Mouse (Mus musculus): ENCODE results near the gene Tex14.
"Not testable (repeated sequence)": the region's sequence is repeated elsewhere in the genome, so short reads cannot be mapped to it uniquely, and the experiment has no call there.

Gene Tex14

DNA sequence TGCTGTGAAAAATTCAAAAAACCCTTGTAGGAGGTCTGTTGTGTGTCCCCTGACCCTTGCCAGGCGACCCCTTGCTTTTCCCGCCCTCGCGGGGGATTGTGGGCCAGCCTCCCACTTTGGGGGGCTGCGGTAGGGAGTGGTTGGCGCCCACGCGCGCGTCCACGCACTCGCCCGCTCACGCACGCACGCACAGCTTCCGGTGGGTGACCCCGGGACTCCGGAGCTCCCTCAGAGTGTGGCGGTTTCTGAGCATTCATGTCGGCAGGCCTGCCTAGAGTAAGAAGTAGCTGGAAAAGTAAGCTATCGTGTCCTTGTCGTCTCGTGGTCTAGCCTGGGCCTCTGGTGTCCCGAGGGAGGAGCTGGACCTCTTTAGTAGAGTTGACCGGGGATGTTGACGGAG lies at the start of gene Tex14, which contains the start of gene Rad51c:
Tex14 (plus strand) TSS at position 190 of the 400 bp plus-strand sequence.
Rad51c (minus strand) TSS at position 79 of the 400 bp plus-strand sequence.
- DNase-seq, result peak; percentile 39

DNA sequence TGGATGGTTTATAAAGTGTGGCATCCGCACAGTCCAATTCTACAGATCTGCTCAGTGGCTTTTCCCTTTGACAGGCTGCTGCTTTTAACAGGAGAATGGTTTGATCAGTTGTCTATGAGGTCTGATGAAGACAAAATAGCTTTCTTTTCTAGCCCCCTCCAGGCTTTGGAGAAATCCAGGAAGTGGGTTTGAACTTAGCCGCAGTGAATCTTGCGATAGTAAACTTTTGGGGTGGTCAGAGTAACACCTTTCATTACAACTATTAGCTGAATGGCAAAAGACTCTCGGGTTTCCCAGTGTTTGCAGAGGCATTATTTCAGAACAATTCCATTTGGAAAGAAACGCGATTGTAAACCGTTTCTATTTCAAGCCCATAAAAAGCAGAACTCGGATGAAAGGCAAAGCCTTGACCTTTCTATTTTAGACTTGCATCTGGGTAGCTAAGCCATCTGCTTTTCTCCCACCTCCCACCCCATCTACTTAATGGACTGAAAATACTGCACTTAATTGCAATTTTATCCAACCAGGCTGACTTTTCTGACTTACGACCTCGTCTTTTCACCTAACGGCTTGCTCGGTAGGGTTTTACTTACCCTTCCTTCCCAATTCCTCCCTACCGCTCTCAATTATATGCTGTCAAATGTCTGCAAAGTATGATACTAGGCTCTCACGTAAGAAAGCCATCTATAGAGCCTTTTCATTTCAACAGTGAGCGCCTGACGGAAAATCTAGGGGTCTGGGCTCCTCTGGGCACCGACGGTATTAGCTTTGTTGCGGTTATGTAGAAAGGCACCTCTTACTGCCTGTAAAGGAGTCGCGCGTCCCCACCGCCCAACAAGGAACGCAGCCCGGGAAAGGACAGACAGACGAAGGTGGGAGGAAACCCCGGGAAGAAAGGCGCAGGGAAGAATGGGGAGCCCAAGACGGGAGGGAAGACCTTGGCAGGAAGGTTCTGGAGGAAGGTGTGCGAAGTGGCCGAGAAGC lies 47.3 kb upstream of the Tex14 start:
- peak; percentile 12 for DNase-seq

- peak; percentile 57 for DNase-seq
These were observed 46.3 kb upstream of the Tex14 start, which contains the start of gene Ppm1e for GRCm38 (mm10) chr11:87358331-87359261. Gene Ppm1e (minus strand): TSS chr11:87359023.

DNA sequence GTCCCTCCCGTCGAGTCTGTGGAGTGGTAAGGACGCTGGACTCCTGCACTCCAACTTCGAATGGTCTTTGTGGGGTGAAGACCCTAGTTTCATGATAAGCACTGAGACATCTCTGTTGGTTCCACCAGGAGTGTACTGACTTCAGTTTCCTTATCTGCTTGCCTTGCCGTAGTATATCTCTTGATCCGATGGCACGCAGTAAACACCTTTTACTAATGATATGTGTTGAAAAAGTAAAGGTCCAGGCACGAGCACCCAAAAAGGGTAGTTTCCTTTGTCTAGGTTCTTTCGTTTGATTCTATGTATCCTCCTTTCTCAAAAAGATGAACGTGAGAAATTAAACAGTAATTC lies 45.6 kb upstream of the Tex14 start:
- DNase-seq, result no peak

DNA sequence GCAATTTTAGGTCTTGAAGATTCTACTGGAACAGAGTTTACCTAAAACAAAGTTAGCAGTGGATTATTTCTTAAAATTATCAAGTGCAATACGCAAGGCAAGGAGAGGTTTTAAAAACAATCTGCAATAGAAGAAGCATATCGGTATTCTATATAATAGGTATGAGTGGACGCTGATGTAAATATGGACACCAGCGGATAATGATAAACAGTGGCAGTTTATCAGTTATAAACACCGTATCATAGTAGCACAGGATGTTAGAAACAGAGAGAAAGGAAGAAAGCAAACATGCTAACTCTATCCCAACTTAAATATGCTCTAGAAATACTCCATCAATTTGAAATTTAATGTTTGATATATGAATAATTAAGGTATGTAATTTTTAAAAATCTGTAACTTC lies 39.7 kb upstream of the Tex14 start:
- no peak for DNase-seq

DNA sequence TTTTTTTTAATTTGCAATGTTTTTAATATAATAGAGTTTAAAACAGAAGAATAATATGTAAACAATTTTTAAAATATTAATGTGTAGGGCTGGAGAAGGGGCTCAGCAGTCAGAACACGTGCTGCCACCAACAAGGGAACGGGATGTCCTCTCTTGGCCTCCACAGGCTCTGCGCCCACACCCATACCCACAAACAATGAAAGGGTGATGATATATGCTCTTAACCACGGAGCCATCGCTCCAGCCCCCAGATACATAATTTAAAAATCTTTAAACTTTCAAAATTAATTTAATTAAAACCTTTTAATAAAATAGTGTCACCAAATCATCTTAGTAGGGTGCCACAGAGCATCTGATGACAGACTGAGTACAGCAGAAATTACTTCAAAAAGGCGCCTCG lies 37.8 kb upstream of the Tex14 start:
- DNase-seq, result no peak

DNA sequence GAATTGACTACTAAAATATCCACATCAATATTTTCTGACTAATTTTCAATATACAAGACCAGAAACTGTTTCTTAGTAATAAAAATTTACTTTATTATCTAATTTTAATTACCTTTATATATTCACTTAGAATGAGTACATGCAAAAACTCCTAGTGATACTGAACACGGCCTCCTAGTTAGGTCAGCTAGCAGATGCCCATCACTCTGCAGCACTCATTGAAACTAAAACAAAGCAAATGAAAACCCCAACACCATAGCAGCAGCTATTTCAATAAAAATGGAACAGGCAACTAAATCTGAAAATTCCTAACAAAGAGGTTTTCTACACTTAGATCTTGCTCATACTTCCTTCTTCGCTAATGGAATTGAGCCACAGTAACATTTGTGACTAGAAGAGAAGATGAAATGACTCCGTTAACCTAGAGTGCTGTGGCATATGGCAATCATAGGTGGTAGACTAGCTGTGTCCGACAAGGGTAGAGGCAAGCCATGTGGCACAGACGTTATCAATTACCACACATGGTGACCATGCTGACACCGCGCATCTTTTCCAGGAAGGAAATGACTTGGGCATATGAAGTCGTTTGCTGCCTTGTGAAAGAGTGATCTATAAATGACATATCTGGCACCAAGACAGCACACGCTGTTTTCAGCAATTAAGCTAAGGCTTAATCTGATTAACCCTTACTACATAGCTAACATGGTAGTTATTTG lies 36.8 kb upstream of the Tex14 start:
- DNase-seq, result no peak

DNA sequence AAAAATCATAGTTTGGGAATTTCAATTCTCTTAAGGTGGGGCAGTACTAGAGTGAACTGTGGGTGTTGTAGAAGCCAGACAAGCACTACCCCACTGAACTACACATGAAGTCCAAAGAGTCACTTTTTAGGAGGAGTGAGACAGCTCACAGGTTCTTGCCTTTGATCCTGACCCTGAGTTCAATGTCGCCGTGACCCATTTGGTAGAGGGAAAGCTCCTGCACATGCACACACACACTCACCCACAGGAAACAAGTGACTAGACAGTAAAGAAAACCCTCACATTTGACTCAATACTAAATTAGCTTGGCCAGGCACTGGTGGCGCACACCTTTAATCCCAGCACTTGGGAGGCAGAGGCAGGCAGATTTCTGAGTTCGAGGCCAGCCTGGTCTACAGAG lies 20.3 kb upstream of the Tex14 start:
- no peak for DNase-seq

DNA sequence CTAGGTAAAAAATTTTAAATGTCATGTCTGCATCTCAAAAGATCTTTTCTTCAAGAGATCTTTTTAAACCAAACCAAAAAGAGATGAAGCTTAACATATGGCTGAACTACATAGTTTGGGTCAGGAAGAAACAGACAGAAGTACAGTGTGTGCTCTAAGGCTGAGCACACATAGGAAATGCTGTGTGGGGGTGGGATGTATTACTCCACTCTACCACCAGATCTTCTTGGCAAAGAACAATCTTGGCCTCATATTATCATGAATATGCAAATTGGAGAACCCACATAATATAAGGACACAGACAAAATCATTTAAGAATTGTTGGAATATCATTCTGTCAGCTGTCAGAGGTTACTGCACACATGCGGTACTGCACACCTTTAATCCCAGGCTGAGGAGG lies 19.2 kb upstream of the Tex14 start:
- DNase-seq, result no peak

DNA sequence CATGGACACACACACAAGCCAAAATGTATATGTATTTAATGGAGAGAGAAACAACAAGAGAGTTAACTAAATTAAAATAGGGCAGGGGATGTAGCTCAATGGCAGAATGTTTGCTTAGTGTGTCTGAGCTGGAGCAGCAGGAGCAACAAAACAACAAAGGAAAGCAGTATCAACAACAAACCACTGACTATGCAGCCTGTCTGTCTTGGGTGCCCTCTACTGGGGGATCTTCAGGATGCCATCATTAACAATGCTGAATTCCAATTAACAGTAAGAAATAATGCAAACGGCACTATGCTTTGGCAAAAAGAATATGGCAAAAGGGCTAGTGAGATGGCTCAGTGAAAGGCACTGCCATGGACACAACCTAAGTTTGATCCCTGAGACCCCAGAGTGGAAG lies 11.0 kb upstream of the Tex14 start:
- no peak for DNase-seq

- DNase-seq, result no peak
These were observed 6.5 kb upstream of the Tex14 start for GRCm38 (mm10) chr11:87398402-87398801.

GRCm38 (mm10) chr11:87404111-87404853 lies 583 bp upstream of the Tex14 start:
- DNase-seq, result peak; percentile 97

GRCm38 (mm10) chr11:87413412-87413811 lies 8.5 kb downstream of the Tex14 start:
- not testable (repeated sequence) for DNase-seq

- no peak for DNase-seq
These were observed 11.3 kb downstream of the Tex14 start for GRCm38 (mm10) chr11:87416120-87416519.

DNA sequence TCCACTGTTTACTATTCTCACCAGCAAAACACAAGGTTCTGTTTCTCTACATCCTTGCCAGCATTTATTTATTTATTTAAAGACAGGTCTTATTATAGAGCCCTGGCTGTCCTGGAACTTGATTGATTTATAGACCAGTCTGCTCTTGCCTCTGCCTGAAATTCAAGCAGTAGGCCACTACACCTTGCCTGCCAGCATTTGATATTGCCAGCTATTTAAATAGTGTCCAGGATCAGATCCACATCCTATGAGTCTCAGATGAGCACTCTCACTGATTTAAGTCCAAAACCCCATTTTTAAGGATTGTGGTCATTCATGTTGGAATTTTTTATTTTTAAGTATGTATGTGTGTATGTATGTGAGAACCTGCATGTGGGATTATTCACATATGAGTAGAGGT lies 16.0 kb downstream of the Tex14 start:
- DNase-seq, result no peak

GRCm38 (mm10) chr11:87421760-87422201 lies 16.9 kb downstream of the Tex14 start:
- no peak for DNase-seq

GRCm38 (mm10) chr11:87422511-87423340 lies 17.9 kb downstream of the Tex14 start:
- peak; percentile 85 for DNase-seq

- DNase-seq, result no peak
These were observed 18.9 kb downstream of the Tex14 start for GRCm38 (mm10) chr11:87423551-87424325.

DNA sequence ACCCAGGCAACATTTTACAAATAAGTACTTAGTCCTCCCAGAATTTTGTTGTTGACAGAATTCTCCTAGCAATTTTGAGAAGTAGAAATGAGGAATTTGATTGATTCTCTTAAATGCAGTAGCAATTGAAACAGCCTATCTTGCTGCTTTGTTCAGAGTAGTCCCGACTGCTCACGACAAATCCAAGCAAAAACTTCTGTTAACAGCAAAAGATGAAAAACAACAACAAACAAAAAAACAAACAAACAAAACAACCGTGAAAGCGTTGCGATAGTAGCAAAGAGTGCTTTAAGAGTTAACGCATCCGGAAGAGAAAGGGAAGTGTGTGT lies 21.2 kb downstream of the Tex14 start:
- no peak for DNase-seq

Data from cerebellum, adult 11 months (tissue).